Mouse (Mus musculus) small intestine, adult 2 months (tissue): Measurements from ENCODE around the gene Olfr56. TPM values are rescaled to one million over a fixed set of nuclear protein-coding genes. Genes with fewer than 3 reads are reported as not detected.

Experiments used
- H3K27ac ChIP-seq: fragments of 200-500 bp; 2 replicates; pipeline ENCODE4 v1.5.1; 2012; ENCODE audit warnings: low read depth, low read length, control low read depth, inconsistent platforms; ENCODE audit not compliant: insufficient read depth
- H3K27me3 ChIP-seq: fragments of 200-500 bp; 2 replicates; pipeline ENCODE4 v1.6.1; 2012; ENCODE audit warnings: mild to moderate bottlenecking, moderate library complexity, low read length, inconsistent platforms; ENCODE audit not compliant: control insufficient read depth, insufficient read depth
- H3K36me3 ChIP-seq: fragments of 200-500 bp; 2 replicates; pipeline ENCODE4 v1.6.1; 2012; ENCODE audit warnings: mild to moderate bottlenecking, low read length, control low read depth, inconsistent platforms; ENCODE audit not compliant: control insufficient read depth, insufficient read depth
- H3K4me1 ChIP-seq: fragments of 200-500 bp; 2 replicates; pipeline ENCODE4 v1.6.1; 2012; ENCODE audit warnings: low read length, inconsistent platforms, mixed read lengths; ENCODE audit not compliant: control insufficient read depth, insufficient read depth, insufficient read length
- H3K4me3 ChIP-seq: fragments of 200-500 bp; 2 replicates; pipeline ENCODE4 v1.5.1; 2012; ENCODE audit warnings: low read depth, mild to moderate bottlenecking, control low read depth, inconsistent platforms, low read length, moderate library complexity
- CTCF ChIP-seq: fragments of 200-500 bp; IDR thresholded peaks from 2 replicates; pipeline ENCODE4 v1.5.1; 2012; ENCODE audit warnings: low read depth, mild to moderate bottlenecking, control low read depth, inconsistent platforms, low read length, moderate library complexity, mixed read lengths; ENCODE audit not compliant: insufficient replicate concordance, insufficient read length; ENCODE audit errors: extremely low read depth
- POLR2A ChIP-seq: fragments of 200-500 bp; IDR thresholded peaks from 2 replicates; pipeline ENCODE4 v1.6.1; 2012; ENCODE audit warnings: low read depth, mild to moderate bottlenecking, control low read depth, inconsistent platforms, low read length, moderate library complexity
- WGBS: fragments of 180-500 bp; shearing (Covaris S2); methylation state at CpG from one replicate; pipeline ENCODE4 v1.1.7; 2018; 5-methylcytosine and 5-hydroxymethylcytosine counted together
- polyA plus RNA-seq: library from polyadenylated mRNA; depleted of rRNA; stranded (reverse); fragments of >200 nt; gene quantifications from 2 replicates; pipeline ENCODE4 v1.2.3, GENCODE M21; 2012

The Olfr56 gene
- polyA plus RNA-seq, 1 experiment, result 0.47 TPM

DNA sequence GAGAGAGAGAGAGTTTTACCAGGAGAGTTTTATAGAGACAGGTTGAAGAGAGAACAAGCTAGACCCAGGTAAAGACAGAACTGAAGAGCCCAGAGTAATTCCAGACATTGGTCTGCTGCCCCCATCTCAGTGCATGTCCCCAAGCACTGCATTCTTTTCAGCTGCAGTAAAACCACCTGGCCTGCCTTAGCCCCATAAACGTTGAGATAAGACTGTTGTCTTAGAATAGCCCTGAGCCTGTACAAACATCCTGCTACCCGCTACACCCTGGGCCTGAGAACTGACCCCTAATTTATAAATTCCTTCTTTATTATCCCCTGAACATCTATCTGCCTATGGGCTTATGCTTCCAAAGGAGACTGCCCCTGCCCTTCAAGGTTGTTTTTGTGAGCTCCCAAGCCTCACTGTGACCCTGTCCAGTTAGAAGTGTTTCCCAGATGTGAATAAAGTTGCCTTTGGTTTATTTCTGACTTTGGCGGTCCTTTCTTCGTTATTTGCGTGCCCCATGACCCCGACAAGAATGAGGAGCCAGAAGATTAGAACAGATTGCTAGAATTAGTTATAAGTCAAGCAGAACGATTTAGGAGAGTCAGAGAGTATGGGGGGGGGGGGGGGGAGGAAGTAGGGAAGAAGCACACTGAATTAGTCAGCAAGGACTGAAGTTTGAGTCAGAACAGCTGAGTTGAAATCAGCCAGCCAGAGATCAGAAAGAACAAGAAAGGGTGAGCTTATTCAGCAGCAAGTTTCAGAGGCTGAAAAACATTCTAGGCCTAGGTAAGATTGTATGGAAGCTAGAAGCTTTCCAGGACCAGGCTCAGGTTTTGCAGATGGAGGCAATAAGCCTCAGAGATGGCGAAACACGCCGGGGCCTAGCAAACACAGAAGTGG lies 129.2 kb downstream of the Olfr56 start:
- no peak for TF ChIP-seq CTCF
- TF ChIP-seq POLR2A, result no peak
- Histone ChIP-seq H3K4me1 (peaks cover 3% of the 10 kb centered on the region; the same call in 1 of the 2 replicates), H3K27ac (no peak overlapping the region), H3K27me3 (0 out of 2 replicates have a peak, but pooled peaks cover 4% of the 10 kb centered on the region), H3K36me3 (no peaks in the 10 kb centered on the region), H3K4me3 (no peak overlapping the region)
- 41% methylated on average over 10 of the region's 10 CpGs for WGBS

DNA sequence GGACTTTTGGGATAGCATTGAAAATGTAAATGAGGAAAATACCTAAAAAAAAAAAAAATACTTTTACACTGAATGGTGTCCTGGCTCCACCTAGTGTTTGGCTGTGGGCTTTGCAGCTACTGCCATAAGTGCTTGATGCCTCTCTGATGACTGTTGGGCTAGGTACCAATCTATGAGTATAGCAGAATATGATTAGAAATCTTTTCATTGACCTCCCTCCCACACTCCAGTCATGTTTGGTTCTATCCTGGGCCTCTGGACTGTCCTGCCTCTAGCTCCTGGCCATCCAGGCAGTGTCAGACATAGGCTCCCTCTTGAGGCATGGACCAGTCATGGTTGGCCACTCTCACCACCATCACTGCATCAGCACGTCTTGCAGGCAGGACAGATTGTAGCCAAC lies 130.1 kb downstream of the Olfr56 start:
- Histone ChIP-seq H3K4me1 (peaks cover 4% of the 10 kb centered on the region; the same call in 1 of the 2 replicates), H3K36me3 (no peaks in the 10 kb centered on the region), H3K27ac (no peak overlapping the region), H3K4me3 (no peak overlapping the region), H3K27me3 (0 out of 2 replicates have a peak, but pooled peaks cover 4% of the 10 kb centered on the region)
- 71% methylated on average over 1 of the region's 1 CpGs for WGBS
- TF ChIP-seq CTCF (peak; percentile 52; the same call in 1 of the 2 replicates), POLR2A (no peak)

DNA sequence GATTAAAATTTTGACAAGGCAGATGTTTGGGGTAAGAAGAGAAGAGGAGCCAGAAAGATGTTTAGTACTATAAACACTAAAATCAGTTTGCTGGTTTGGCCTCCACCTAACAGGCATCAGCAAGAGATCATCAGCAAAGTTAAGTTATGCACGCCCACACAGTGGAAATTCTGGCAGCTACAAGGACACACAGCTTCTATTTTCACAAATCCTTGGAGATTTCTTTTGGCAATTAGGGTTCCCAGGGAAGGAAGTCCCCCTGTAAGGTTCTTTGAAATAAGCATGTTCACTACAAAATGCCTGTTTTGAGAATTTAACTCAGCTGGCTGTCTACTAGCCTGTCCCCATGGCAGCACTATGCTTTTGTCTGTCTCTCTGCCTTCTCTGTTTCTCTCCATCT lies 132.3 kb downstream of the Olfr56 start:
- Histone ChIP-seq H3K27ac (no peak overlapping the region), H3K27me3 (peaks cover 4% of the 10 kb centered on the region; the same call in 1 of the 2 replicates), H3K4me1 (peaks cover 4% of the 10 kb centered on the region; the same call in 1 of the 2 replicates), H3K4me3 (no peak overlapping the region), H3K36me3 (no peaks in the 10 kb centered on the region)
- TF ChIP-seq CTCF (no peak), POLR2A (no peak)
- WGBS, result 85% methylated on average over 1 of the region's 1 CpGs

DNA sequence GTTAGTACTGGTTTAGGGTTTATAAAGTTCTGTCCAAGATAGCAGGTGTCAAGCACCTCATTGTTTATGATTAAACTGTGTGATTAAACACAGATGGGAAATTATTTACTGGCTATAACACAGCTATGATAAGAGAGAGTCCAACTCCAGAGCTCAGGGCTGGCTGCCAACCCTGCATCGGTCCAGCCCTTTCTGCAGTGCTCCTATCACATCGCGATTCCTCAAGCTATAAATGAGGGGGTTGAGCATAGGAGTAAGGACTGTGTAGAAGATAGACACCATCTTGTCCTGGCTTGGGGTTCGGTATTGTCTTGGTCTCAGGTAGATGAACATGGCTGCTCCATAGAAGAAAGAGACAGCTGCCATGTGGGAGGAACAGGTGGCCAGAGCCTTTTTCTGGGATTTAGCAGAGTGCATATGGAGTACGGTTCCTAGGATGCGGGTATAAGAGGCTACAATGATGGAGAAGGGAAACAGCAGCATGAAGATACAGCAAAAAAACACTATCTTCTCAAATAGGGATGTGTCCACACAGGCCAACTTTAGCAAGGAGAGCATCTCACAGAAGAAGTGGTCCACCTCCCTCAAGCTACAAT lies 134.0 kb downstream of the Olfr56 start:
- Histone ChIP-seq H3K27me3 (peaks cover 4% of the 10 kb centered on the region; the same call in 1 of the 2 replicates), H3K4me3 (no peak overlapping the region), H3K4me1 (peaks cover 4% of the 10 kb centered on the region; the same call in 1 of the 2 replicates), H3K36me3 (no peaks in the 10 kb centered on the region), H3K27ac (no peak overlapping the region)
- TF ChIP-seq CTCF (no peak), POLR2A (no peak)
- WGBS, result 40% methylated on average over 6 of the region's 6 CpGs

DNA sequence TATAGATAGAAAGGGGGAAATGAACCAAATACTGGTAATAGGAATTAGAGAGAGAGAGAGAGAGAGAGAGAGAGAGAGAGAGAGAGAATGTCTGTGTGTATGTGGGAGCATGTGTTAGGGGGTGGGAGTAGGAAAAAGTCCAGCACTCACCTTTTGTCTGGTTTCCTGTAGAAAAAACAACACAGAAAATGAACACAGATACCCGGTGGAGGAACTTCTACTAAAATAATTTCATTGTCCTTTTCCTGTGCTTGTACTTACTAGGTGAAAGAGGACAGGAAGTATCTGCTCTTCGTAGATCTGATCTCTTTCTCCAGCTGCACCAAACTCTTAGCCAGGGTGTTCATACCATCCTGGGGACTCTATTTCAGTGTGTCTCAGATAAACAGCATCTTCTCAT lies 135.5 kb downstream of the Olfr56 start:
- 60% methylated on average over 2 of the region's 2 CpGs for WGBS
- Histone ChIP-seq H3K27ac (no peak overlapping the region), H3K4me3 (no peak overlapping the region), H3K27me3 (peaks cover 4% of the 10 kb centered on the region; the same call in 1 of the 2 replicates), H3K4me1 (peaks cover 4% of the 10 kb centered on the region; the same call in 1 of the 2 replicates), H3K36me3 (no peaks in the 10 kb centered on the region)
- TF ChIP-seq POLR2A, result no peak
- TF ChIP-seq CTCF, result no peak

DNA sequence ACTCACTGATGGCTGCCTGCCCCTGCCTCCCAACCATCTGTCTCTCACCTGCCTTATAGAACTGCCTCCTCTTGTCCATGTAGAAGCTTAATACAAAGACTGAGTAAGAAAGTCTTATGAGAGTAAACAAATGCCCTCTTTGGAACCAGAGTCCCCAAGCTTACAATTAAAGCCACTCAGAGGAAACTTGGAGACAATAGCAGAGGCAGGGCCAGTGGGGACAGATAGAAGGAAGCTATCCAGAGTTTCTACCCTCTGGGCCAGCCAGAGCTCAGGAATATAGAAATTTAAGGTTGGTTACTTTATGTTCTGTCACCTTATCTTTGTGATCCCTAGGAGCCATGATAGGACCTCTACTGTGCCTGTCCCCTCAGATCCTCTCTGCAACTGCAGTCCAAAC lies 136.1 kb downstream of the Olfr56 start, which contains the start of gene Olfr1396:
Gene Olfr1396 (minus strand): TSS at position 101 of the 400 bp plus-strand sequence.
- no peak within 1 kb of the TSS for H3K27ac ChIP-seq
- TF ChIP-seq CTCF (no peak), POLR2A (no peak)
- H3K4me3 ChIP-seq, result no peak within 1 kb of the TSS
- H3K27me3 ChIP-seq, result peaks cover 4% of the 10 kb centered on the region; the same call in 1 of the 2 replicates
- peaks cover 4% of the 10 kb centered on the region; the same call in 1 of the 2 replicates for H3K4me1 ChIP-seq
- no peaks in the 10 kb centered on the region for H3K36me3 ChIP-seq

DNA sequence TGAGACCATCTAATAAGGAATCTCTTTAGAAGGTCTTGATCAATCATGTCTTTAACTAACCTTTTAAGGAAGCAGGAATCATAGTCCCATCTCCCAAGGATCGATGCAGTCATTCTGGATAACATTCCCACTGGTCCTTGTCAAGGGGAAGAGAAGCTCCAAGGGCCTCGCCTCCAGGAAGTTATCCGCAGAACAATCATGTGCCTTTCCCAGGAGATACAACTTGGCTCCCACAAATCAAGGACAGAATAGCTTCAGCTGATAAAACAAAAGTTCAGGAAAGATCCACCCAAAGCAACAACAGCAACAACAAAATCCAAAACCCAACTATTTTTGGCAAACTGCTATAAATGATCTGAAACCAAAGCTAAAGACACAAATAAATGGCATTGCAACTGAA lies 140.9 kb downstream of the Olfr56 start:
- Histone ChIP-seq H3K4me1 (no peaks in the 10 kb centered on the region), H3K27ac (no peak overlapping the region), H3K36me3 (no peaks in the 10 kb centered on the region), H3K4me3 (no peak overlapping the region), H3K27me3 (no peaks in the 10 kb centered on the region; the same call in 1 of the 2 replicates)
- no peak for TF ChIP-seq POLR2A
- no peak for TF ChIP-seq CTCF
- WGBS, result 62% methylated on average over 3 of the region's 3 CpGs
